Mouse (Mus musculus) B cell, adult (primary cell): Measurements from ENCODE around the gene Zfyve19. TPM values are rescaled to one million over a fixed set of nuclear protein-coding genes. Genes with fewer than 3 reads are reported as not detected.

ENCODE experiments used
- total RNA-seq: library from RNA; stranded (reverse); gene quantifications from 4 replicates; pipeline ENCODE4 v1.2.4, GENCODE M21; 2023; ENCODE audit not compliant: inconsistent age

Zfyve19 gene
- 30.9 to 40.9 TPM (median 35.2 TPM) in 4 replicates for total RNA-seq

GRCm38 (mm10) chr2:119208344-119209175 is at the start of gene Zfyve19, which contains the start of gene Dnajc17:
Zfyve19 (plus strand) TSS chr2:119208617.
Dnajc17 (minus strand) TSS chr2:119208795.

GRCm38 (mm10) chr2:119166901-119167865 is 41.2 kb upstream of the Zfyve19 start, which contains the start of gene Gchfr:
Gchfr (plus strand) TSS chr2:119167773.

DNA sequence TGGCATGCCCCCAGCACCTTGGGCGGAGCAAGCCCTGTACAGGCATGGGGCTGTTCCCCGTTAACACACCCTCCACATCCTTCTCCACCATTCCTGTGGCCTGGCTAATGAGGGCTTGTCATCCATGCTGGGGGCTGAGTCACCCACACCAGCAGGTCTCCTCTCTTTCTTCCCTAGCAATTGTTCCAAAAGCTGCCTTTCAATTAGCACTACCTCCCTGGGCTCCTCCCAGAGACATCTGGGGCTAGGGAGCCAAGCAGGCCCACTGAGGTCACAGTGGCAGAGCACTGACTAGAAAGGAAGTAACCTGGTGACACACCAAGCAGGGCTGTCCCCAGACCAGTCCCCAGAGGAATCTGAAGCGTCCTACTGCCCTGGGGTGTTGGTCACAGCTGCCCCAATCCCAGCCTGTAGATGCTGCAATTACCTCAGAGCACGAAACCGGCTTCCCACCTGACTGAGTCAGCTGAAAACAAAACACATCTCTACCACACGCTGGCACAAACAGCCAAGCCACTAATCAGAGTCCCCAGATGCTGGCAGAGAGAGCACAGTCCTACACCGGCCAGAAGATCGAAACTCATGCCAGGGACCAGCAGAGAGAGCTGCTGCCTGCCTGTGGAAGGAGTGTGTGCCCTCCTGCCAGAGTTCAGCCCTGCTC is 34.3 kb upstream of the Zfyve19 start, which contains the start of gene Gm14137:
Gm14137 (plus strand) TSS at position 519 of the 661 bp plus-strand sequence.

DNA sequence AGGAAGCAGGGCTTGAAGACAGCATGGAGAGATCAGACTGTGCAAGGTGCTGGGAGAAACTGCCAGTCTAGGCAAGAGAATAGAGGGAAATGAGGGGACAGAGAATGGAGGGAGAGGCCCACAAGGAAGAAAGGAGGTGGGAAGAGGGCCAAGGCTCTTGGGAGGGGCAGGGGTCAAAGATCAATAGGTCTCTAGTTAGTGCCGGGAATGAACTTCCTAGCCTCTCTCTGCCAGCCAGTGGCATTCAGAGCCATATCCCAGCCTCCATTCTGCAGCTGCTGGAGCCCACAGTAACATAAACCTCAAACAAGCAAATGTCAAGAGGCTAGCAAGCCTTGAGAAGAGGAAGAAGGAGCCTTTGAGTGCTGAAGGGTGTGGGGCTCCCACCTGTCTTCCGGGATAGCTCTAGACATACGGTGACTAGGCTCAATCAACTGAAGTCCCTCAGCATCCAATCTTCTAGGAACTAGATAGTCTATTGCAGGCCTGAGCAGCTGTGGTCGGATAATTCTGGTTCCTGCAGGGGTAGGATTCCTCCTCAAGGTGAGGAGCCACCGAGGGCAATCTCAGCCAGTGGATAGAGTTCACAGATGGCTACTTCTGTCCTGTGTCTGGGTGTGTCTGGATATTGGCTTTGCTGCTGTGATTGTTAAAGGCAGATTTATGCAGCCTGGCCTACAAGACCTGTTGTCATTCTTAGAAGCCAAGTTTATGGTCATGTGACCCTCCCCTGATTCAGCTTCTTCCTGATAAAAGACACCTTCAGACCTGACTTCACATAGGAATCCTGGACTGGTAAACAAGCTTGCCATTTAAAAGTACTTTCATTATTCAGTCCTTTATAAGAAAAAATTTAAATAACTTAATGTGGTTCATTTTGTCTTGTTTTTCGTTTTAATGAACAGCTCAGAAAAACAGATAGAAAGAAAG is 21.6 kb downstream of the Zfyve19 start, which contains the start of gene Ppp1r14d:
Ppp1r14d (minus strand) TSS at position 132 of the 930 bp plus-strand sequence.

GRCm38 (mm10) chr2:119237210-119237870 is 28.9 kb downstream of the Zfyve19 start, which contains the start of gene Spint1:
Spint1 (plus strand) TSS chr2:119237362.

Other genes with a start within 250 kb of the Zfyve19 start
- 11.5 to 14.4 TPM (median 13.0 TPM) in 4 replicates for gene Ccdc32, start 179.2 kb upstream of the Zfyve19 start, total RNA-seq
- 16.0 to 18.0 TPM (median 16.8 TPM) in 4 replicates for gene Rpusd2, start 173.8 kb upstream of the Zfyve19 start, total RNA-seq
- gene Knl1, start 161.5 kb upstream of the Zfyve19 start, total RNA-seq: 3.3 to 4.7 TPM (median 4.1 TPM) in 4 replicates
- gene Rad51, start 95.8 kb upstream of the Zfyve19 start, total RNA-seq: 1.8 to 4.5 TPM (median 3.7 TPM) in 4 replicates
- gene Rmdn3, start 51.6 kb upstream of the Zfyve19 start, total RNA-seq: 29.7 to 39.8 TPM (median 34.3 TPM) in 4 replicates
- gene Gchfr, start 40.8 kb upstream of the Zfyve19 start, total RNA-seq: not detected in 4 replicates
- 10.0 to 12.9 TPM (median 10.9 TPM) in 4 replicates for gene Gm14137, start 34.1 kb upstream of the Zfyve19 start, total RNA-seq
- gene Dnajc17, start 178 bp downstream of the Zfyve19 start, total RNA-seq: 15.9 to 19.5 TPM (median 18.5 TPM) in 4 replicates
- not detected in 4 replicates for gene Ppp1r14d, start 21.3 kb downstream of the Zfyve19 start, total RNA-seq
- gene Spint1, start 28.7 kb downstream of the Zfyve19 start, total RNA-seq: 0.45 to 0.60 TPM in 2 of 4 replicates, not detected in the others
- not detected in 4 replicates for gene Rhov, start 62.7 kb downstream of the Zfyve19 start, total RNA-seq
- gene Vps18, start 80.1 kb downstream of the Zfyve19 start, total RNA-seq: 90.9 to 99.3 TPM (median 94.4 TPM) in 4 replicates
- gene Dll4, start 117.2 kb downstream of the Zfyve19 start, total RNA-seq: 0.54 to 0.96 TPM (median 0.76 TPM) in 4 replicates
- gene Chac1, start 142.6 kb downstream of the Zfyve19 start, total RNA-seq: 0.54 to 1.1 TPM (median 0.83 TPM) in 4 replicates